Comparison of ENCODE assay signal across 16 mouse cellular contexts in genomic region chr7:144539146-144539545, GRCm38 (mm10). TPM values are rescaled to one million over a fixed set of nuclear protein-coding genes. Genes with fewer than 3 reads are reported as not detected.
DNase-seq lines count a peak whose midpoint lies in the region; ATAC-seq and TF ChIP-seq lines count a peak whose summit lies in the region.
"Had no signal": no experiment of that assay in that cellular context is flagged by ENCODE, and none has a peak within 500 bp of the region (broad histone marks: within the 10 kb centered on the region; RNA-seq: fewer than 3 reads in every experiment).

No protein-coding gene starts in this region.

- H3K79me2 ChIP-seq in MEL (ENCODE audit: control insufficient read depth, insufficient read depth, low read length, poor library complexity): peaks cover 55% of the 10 kb centered on the region

- no peak overlapping the region for H3K4me3 ChIP-seq in heart, embryonic 13.5 days
- H3K4me3 ChIP-seq in MEL (ENCODE audit: control insufficient read depth in 1 of 2, insufficient read depth in 1 of 2, low read depth in 2 of 2, low read length in 2 of 2): no peak overlapping the region
- H3K4me3 ChIP-seq in hindbrain, embryonic 14.5 days (replicated peaks; ENCODE audit: low read length): no peak overlapping the region
- no peak overlapping the region for H3K4me3 ChIP-seq in intestine, postnatal 0 days (ENCODE audit: low read depth, low read length)
- H3K4me3 ChIP-seq: forebrain, embryonic 13.5 days; limb, embryonic 15.5 days; neural tube, embryonic 15.5 days had no signal

- 40% methylated on average over 2 of the region's 2 CpGs for WGBS in heart, embryonic 13.5 days
- WGBS in hindbrain, embryonic 14.5 days: 86% methylated on average over 2 of the region's 2 CpGs
- WGBS in intestine, postnatal 0 days: 84% methylated on average over 2 of the region's 2 CpGs

- no peak for TF ChIP-seq POLR2A in MEL (IDR thresholded peaks at IDR 0.05; ENCODE audit: control insufficient read depth in 1 of 2, insufficient read depth in 1 of 2, low read depth in 1 of 2, low read length in 2 of 2, poor library complexity in 1 of 2)

- no peak for DNase-seq in heart, adult 18-20 months
- DNase-seq in MEL (ENCODE audit: low read depth, low spot score): peak; percentile 30
- DNase-seq in hindbrain, embryonic 14.5 days (ENCODE audit: low spot score): no peak
- no peak for DNase-seq in frontal cortex, adult 2 months (ENCODE audit: extremely low spot score in 1 of 2, low spot score in 1 of 2)
- DNase-seq: cerebellum, adult 9-10 months; layer of hippocampus, postnatal 36 days had no signal

- no peak for TF ChIP-seq RAD21 in MEL (IDR thresholded peaks at IDR 0.05; ENCODE audit: low read depth, low read length)

- H3K27me3 ChIP-seq in heart, embryonic 13.5 days (replicated peaks): no peaks in the 10 kb centered on the region
- no peaks in the 10 kb centered on the region for H3K27me3 ChIP-seq in MEL (ENCODE audit: control insufficient read depth in 1 of 2, insufficient read depth in 2 of 2, low read length in 2 of 2)
- no peaks in the 10 kb centered on the region for H3K27me3 ChIP-seq in hindbrain, embryonic 14.5 days (ENCODE audit: control insufficient read depth, insufficient read depth, low read length)
- no peaks in the 10 kb centered on the region for H3K27me3 ChIP-seq in intestine, postnatal 0 days (replicated peaks; ENCODE audit: control insufficient read depth, insufficient read depth, low read length)
- H3K27me3 ChIP-seq: forebrain, embryonic 13.5 days; limb, embryonic 15.5 days; neural tube, embryonic 15.5 days had no signal

- H3K36me3 ChIP-seq in heart, embryonic 13.5 days: no peaks in the 10 kb centered on the region
- H3K36me3 ChIP-seq in MEL (ENCODE audit: control insufficient read depth in 1 of 2, insufficient read depth in 2 of 2, low read length in 2 of 2): peaks cover 3 to 10% of the 10 kb centered on the region in 2 experiments
- no peaks in the 10 kb centered on the region for H3K36me3 ChIP-seq in hindbrain, embryonic 14.5 days (replicated peaks; ENCODE audit: control insufficient read depth, insufficient read depth)
- no peaks in the 10 kb centered on the region; the same call in 1 of the 2 replicates for H3K36me3 ChIP-seq in intestine, postnatal 0 days (ENCODE audit: control insufficient read depth, insufficient read depth)
- H3K36me3 ChIP-seq: limb, embryonic 15.5 days; neural tube, embryonic 15.5 days had no signal

- peaks cover 62% of the 10 kb centered on the region for H3K4me1 ChIP-seq in heart, embryonic 13.5 days
- peaks cover 12 to 13% of the 10 kb centered on the region in 2 experiments for H3K4me1 ChIP-seq in MEL (ENCODE audit: control insufficient read depth in 1 of 2, insufficient read depth in 2 of 2, low read length in 2 of 2)
- no peaks in the 10 kb centered on the region for H3K4me1 ChIP-seq in hindbrain, embryonic 14.5 days (replicated peaks; ENCODE audit: control insufficient read depth, insufficient read depth, low read length)
- no peaks in the 10 kb centered on the region for H3K4me1 ChIP-seq in intestine, postnatal 0 days (replicated peaks; ENCODE audit: control insufficient read depth, insufficient read depth, low read length)

- TF ChIP-seq CTCF in MEL (IDR thresholded peaks at IDR 0.05 in 2 of 3, conservative IDR thresholded peaks at IDR 0.05 in 1 of 3; ENCODE audit: control insufficient read depth in 1 of 3, insufficient read depth in 1 of 3, low read depth in 2 of 3, low read length in 3 of 3, poor library complexity in 1 of 3, severe bottlenecking in 1 of 3): no peak
- no peak for TF ChIP-seq CTCF in intestine, postnatal 0 days (IDR thresholded peaks at IDR 0.05; ENCODE audit: low read depth)

- no peak for ATAC-seq in heart, embryonic 13.5 days (ENCODE audit: extremely low read depth, insufficient number of reproducible peaks, low FRiP score, low TSS enrichment)
- peak; percentile 43 for ATAC-seq in erythroid progenitor cell, adult 5-6 weeks (replicated peaks; ENCODE audit: low FRiP score, poor library complexity, severe bottlenecking)
- ATAC-seq in megakaryocyte-erythroid progenitor cell, adult 5-6 weeks (replicated peaks; ENCODE audit: low FRiP score, low TSS enrichment, poor library complexity, severe bottlenecking): peak; percentile 91
- ATAC-seq in hindbrain, embryonic 14.5 days (ENCODE audit: low FRiP score): no peak
- no peak for ATAC-seq in intestine, postnatal 0 days
- ATAC-seq: forebrain, embryonic 13.5 days; hindbrain, embryonic 16.5 days had no signal

- H3K27ac ChIP-seq in heart, embryonic 13.5 days (replicated peaks): peak overlapping the region; percentile 21; the same call in 1 of the 2 replicates
- H3K27ac ChIP-seq in MEL (ENCODE audit: control insufficient read depth, low read depth, low read length): no peak overlapping the region
- H3K27ac ChIP-seq in hindbrain, embryonic 14.5 days: no peak overlapping the region
- H3K27ac ChIP-seq in intestine, postnatal 0 days (ENCODE audit: low read depth, low read length): no peak overlapping the region
- H3K27ac ChIP-seq: forebrain, embryonic 13.5 days; kidney, postnatal 0 days; limb, embryonic 15.5 days; macrophage; neural tube, embryonic 15.5 days had no signal

- no peak overlapping the region for H3K4me2 ChIP-seq in heart, embryonic 13.5 days
- H3K4me2 ChIP-seq in hindbrain, embryonic 14.5 days (replicated peaks): no peak overlapping the region
- H3K4me2 ChIP-seq in intestine, postnatal 0 days (replicated peaks; ENCODE audit: low read depth): no peak overlapping the region
- H3K4me2 ChIP-seq: forebrain, embryonic 13.5 days; limb, embryonic 15.5 days; neural tube, embryonic 15.5 days had no signal

- 0 out of 2 replicates have a peak overlapping the region, but pooled peaks have one; percentile 8 for H3K9ac ChIP-seq in heart, embryonic 13.5 days
- no peak overlapping the region for H3K9ac ChIP-seq in MEL (ENCODE audit: control insufficient read depth, low read depth, low read length, poor library complexity, severe bottlenecking)
- no peak overlapping the region for H3K9ac ChIP-seq in hindbrain, embryonic 14.5 days
- no peak overlapping the region for H3K9ac ChIP-seq in intestine, postnatal 0 days (ENCODE audit: low read depth, low read length)
- H3K9ac ChIP-seq: forebrain, embryonic 13.5 days; limb, embryonic 15.5 days; neural tube, embryonic 15.5 days had no signal

- H3K9me3 ChIP-seq in heart, embryonic 13.5 days: no peaks in the 10 kb centered on the region
- no peaks in the 10 kb centered on the region for H3K9me3 ChIP-seq in MEL (replicated peaks; ENCODE audit: insufficient read depth, low read length)
- no peaks in the 10 kb centered on the region for H3K9me3 ChIP-seq in hindbrain, embryonic 14.5 days (ENCODE audit: control insufficient read depth, low read length)
- H3K9me3 ChIP-seq in intestine, postnatal 0 days (ENCODE audit: control insufficient read depth): no peaks in the 10 kb centered on the region
- H3K9me3 ChIP-seq: forebrain, embryonic 13.5 days; limb, embryonic 15.5 days; neural tube, embryonic 15.5 days had no signal

- TF ChIP-seq EP300 in MEL (IDR thresholded peaks at IDR 0.05; ENCODE audit: low read depth in 1 of 2, low read length in 2 of 2): peak in 1 of 2 experiments; percentile 24; a peak in 1 of 4 replicates

TF ChIP-seq in MEL, 35 proteins besides CTCF, POLR2A, EP300 and RAD21:
- TF ChIP-seq ZNF384 (IDR thresholded peaks at IDR 0.05; ENCODE audit: low read depth, low read length): no peak
- 0 out of 2 replicates have a peak, but pooled peaks have one; percentile 13 for TF ChIP-seq TCF12 (IDR thresholded peaks at IDR 0.05; ENCODE audit: low read depth, low read length)

RNA-seq across cellular contexts. Expression of gene Ppfia1, which starts 14.4 kb away (rescaled TPM):
- polyA plus RNA-seq in heart, embryonic 13.5 days (2015; fragmentation: Nextera tagmentation; extraction: Ambion mirVana): 19.5 and 23.3 TPM in 2 replicates
- total RNA-seq in heart, adult 18-20 months (2021): 10 to 100 TPM; 37.8 to 39.6 TPM
- 38.5 and 43.1 TPM in 2 replicates for total RNA-seq in MEL (2012; rRNA removed)
- polyA plus RNA-seq in MEL (2012; ENCODE audit: insufficient read depth in 1 of 2, insufficient read length in 2 of 2, low read depth in 1 of 2, low replicate concordance in 2 of 2, missing spikeins in 1 of 2): 10 to 100 TPM in 1 of 2 experiments, not detected in 1; 53.1 TPM
- 24.9 and 83.4 TPM in 2 replicates for total RNA-seq in erythroid progenitor cell, adult 5-6 weeks (2015; ENCODE audit: low replicate concordance)
- 54.0 and 96.1 TPM in 2 replicates for total RNA-seq in erythroid progenitor cell, adult 5-6 weeks (2017; ENCODE audit: low replicate concordance)
- total RNA-seq in megakaryocyte-erythroid progenitor cell, adult 5-6 weeks (2014; fragmentation: Nextera tagmentation): 69.2 and 98.4 TPM in 2 replicates
- total RNA-seq in megakaryocyte-erythroid progenitor cell, adult 5-6 weeks (2017): 77.3 and 106 TPM in 2 replicates
- polyA plus RNA-seq in hindbrain, embryonic 14.5 days (2014; fragmentation: Nextera tagmentation; extraction: Ambion mirVana): 26.0 and 29.3 TPM in 2 replicates
- polyA plus RNA-seq in frontal cortex, adult 2 months (2012; rRNA removed): 44.0 and 49.3 TPM in 2 replicates
- polyA plus RNA-seq in intestine, postnatal 0 days (2015; fragmentation: Nextera tagmentation; extraction: Ambion mirVana): 15.2 and 17.2 TPM in 2 replicates

RNA-seq across cellular contexts. Expression of gene Fadd, which starts 43.1 kb away (rescaled TPM):
- polyA plus RNA-seq in heart, embryonic 13.5 days (2015; fragmentation: Nextera tagmentation; extraction: Ambion mirVana): 12.1 and 12.5 TPM in 2 replicates
- 1 to 10 TPM; 8.5 to 8.6 TPM for total RNA-seq in heart, adult 18-20 months (2021)
- total RNA-seq in MEL (2012; rRNA removed): 6.3 and 7.2 TPM in 2 replicates
- 10 to 100 TPM in 1 of 2 experiments, not detected in 1; 11.6 TPM for polyA plus RNA-seq in MEL (2012; ENCODE audit: insufficient read depth in 1 of 2, insufficient read length in 2 of 2, low read depth in 1 of 2, low replicate concordance in 2 of 2, missing spikeins in 1 of 2)
- total RNA-seq in erythroid progenitor cell, adult 5-6 weeks (2015; ENCODE audit: low replicate concordance): 2.9 and 6.7 TPM in 2 replicates
- total RNA-seq in erythroid progenitor cell, adult 5-6 weeks (2017; ENCODE audit: low replicate concordance): 0.51 and 0.91 TPM in 2 replicates
- 10.1 and 10.5 TPM in 2 replicates for total RNA-seq in megakaryocyte-erythroid progenitor cell, adult 5-6 weeks (2014; fragmentation: Nextera tagmentation)
- total RNA-seq in megakaryocyte-erythroid progenitor cell, adult 5-6 weeks (2017): 5.3 and 9.2 TPM in 2 replicates
- polyA plus RNA-seq in hindbrain, embryonic 14.5 days (2014; fragmentation: Nextera tagmentation; extraction: Ambion mirVana): 4.6 and 5.4 TPM in 2 replicates
- 2.5 and 2.6 TPM in 2 replicates for polyA plus RNA-seq in frontal cortex, adult 2 months (2012; rRNA removed)
- 12.5 and 13.4 TPM in 2 replicates for polyA plus RNA-seq in intestine, postnatal 0 days (2015; fragmentation: Nextera tagmentation; extraction: Ambion mirVana)

Comparison
In these comparisons a context has a peak if more than half of its experiments do, and no peak if none do; other contexts are left out.
1. ATAC-seq: peak in erythroid progenitor cell, adult 5-6 weeks (single experiment) and megakaryocyte-erythroid progenitor cell, adult 5-6 weeks (single experiment); none in heart, embryonic 13.5 days (single experiment), hindbrain, embryonic 14.5 days (single experiment) and intestine, postnatal 0 days (single experiment).